Mouse (Mus musculus): ENCODE results near the gene Nfe2l2. TPM values are rescaled to one million over a fixed set of nuclear protein-coding genes. Genes with fewer than 3 reads are reported as not detected.
A peak's percentile ranks its signal among the peaks of the same experiment; 100 is the strongest.

Nfe2l2 gene
- polyA plus RNA-seq, 1 experiment from 2014 or later: 58.3 TPM

DNA sequence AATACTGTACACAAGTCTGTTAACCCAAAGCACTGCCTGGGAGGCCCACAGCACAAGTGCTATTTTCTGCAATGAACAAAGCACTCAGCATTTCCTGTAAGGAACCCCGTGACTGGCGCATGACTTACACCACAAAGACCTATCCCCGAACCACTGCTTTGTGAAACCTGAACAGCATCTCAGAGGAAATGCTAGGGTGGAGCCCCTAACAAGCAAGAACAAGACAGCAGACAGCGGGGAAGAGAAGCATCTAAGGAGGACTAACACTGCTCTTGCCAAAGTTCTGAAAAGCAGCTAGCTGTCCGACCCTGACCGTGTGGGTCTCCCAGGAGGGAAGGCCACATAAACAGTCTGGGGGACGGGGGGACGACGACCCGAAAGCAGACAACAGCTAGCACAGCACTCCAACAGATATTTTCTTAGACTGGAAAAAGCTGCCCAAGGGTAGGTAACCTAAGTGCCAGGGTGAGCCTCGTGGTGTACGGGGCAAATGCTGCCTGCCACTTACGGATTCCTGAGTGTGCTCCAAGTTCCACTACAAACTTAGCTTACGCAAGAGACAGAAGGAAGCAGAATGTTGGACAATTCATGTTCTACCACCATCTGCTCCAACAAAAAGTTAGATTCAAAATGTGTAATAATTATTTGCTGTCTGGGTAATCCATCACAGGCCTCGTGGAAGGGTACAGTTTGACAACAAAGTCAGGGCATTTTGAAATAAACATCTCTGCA, 21.3 kb downstream of the Nfe2l2 start:
- peaks cover 10% of the 10 kb centered on the region for H3K36me3 ChIP-seq (ENCODE audit: control insufficient read depth, insufficient read depth)
- H3K9ac ChIP-seq (ENCODE audit: low read length): peak overlapping the region; percentile 65
- peaks cover 61% of the 10 kb centered on the region for H3K4me1 ChIP-seq (ENCODE audit: control insufficient read depth, insufficient read depth, low read length)
- no peaks in the 10 kb centered on the region for H3K27me3 ChIP-seq (ENCODE audit: control insufficient read depth, insufficient read depth, low read length)
- H3K9me3 ChIP-seq (replicated peaks; ENCODE audit: control insufficient read depth, low read length): no peaks in the 10 kb centered on the region
- H3K4me2 ChIP-seq (ENCODE audit: low read depth, low read length): peak overlapping the region; percentile 39
- peak overlapping the region; percentile 92 for H3K27ac ChIP-seq (ENCODE audit: low read length)
- peak; percentile 72 for ATAC-seq (replicated peaks; ENCODE audit: extremely low read depth, insufficient read depth, low FRiP score)
- 0 out of 2 replicates have a peak overlapping the region, but pooled peaks have one; percentile 7 for H3K4me3 ChIP-seq (ENCODE audit: low read length)
- 30% methylated on average over 15 of the region's 15 CpGs for WGBS

DNA sequence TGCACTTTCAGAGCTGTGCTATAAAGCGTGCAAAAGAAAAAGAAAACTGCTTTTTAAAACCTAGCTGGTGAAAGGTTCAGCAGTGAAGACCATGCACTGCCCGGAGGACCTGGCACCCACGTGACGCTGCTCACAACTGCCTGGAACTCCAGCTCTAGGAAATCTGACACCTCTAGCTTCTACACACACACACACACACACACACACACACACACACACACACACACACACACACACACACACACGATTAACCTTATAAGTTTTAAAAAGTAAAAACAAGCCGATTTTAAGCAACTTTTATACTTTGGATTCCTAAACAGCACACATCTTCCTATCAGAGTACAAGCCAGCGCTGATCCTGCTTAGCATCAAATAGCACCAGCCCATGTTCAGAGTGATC, 23.0 kb downstream of the Nfe2l2 start:
- Histone ChIP-seq H3K27me3 (ENCODE audit: control insufficient read depth, insufficient read depth, low read length) (no peaks in the 10 kb centered on the region), H3K9me3 (replicated peaks; ENCODE audit: control insufficient read depth, low read length) (no peaks in the 10 kb centered on the region), H3K4me2 (ENCODE audit: low read depth, low read length) (peak overlapping the region; percentile 50), H3K4me1 (ENCODE audit: control insufficient read depth, insufficient read depth, low read length) (peaks cover 50% of the 10 kb centered on the region), H3K27ac (ENCODE audit: low read length) (peak overlapping the region; percentile 89), H3K9ac (ENCODE audit: low read length) (peak overlapping the region; percentile 59), H3K4me3 (ENCODE audit: low read length) (0 out of 2 replicates have a peak overlapping the region, but pooled peaks have one; percentile 4), H3K36me3 (ENCODE audit: control insufficient read depth, insufficient read depth) (peaks cover 19% of the 10 kb centered on the region)
- 27% methylated on average over 7 of the region's 7 CpGs for WGBS
- ATAC-seq (replicated peaks; ENCODE audit: extremely low read depth, insufficient read depth, low FRiP score): no peak; the same call in 1 of the 2 replicates

DNA sequence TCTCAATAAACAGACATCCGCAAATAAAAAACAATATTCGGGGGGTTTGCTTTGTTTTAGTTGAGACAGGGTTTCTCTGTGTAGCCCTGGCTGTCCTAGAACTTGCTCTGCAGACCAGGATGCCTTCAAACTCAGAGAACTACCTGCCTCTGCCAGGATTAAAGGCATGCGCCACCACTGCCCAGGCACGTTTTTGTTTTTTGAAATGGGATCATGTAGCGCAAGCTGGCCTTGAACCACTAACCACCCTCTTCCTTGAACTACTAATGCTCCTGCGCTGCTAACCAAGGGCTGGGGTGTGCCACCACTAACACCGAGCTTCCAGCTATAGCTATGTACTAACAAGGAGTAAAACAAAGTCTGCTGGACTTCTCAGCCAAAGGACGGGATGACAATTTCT, 24.5 kb downstream of the Nfe2l2 start:
- WGBS: 91% methylated on average over 8 of the region's 8 CpGs
- peaks cover 27% of the 10 kb centered on the region for H3K36me3 ChIP-seq (ENCODE audit: control insufficient read depth, insufficient read depth)
- no peak overlapping the region for H3K4me3 ChIP-seq (ENCODE audit: low read length)
- H3K9ac ChIP-seq (ENCODE audit: low read length): no peak overlapping the region
- H3K27me3 ChIP-seq (ENCODE audit: control insufficient read depth, insufficient read depth, low read length): no peaks in the 10 kb centered on the region
- H3K27ac ChIP-seq (ENCODE audit: low read length): no peak overlapping the region
- H3K4me2 ChIP-seq (ENCODE audit: low read depth, low read length): no peak overlapping the region
- no peaks in the 10 kb centered on the region for H3K9me3 ChIP-seq (replicated peaks; ENCODE audit: control insufficient read depth, low read length)
- peaks cover 38% of the 10 kb centered on the region for H3K4me1 ChIP-seq (ENCODE audit: control insufficient read depth, insufficient read depth, low read length)
- ATAC-seq (replicated peaks; ENCODE audit: extremely low read depth, insufficient read depth, low FRiP score): no peak

- H3K4me3 ChIP-seq (ENCODE audit: low read length): no peak overlapping the region
- peak; percentile 80 for ATAC-seq (replicated peaks; ENCODE audit: extremely low read depth, insufficient read depth, low FRiP score)
- H3K9me3 ChIP-seq (replicated peaks; ENCODE audit: control insufficient read depth, low read length): no peaks in the 10 kb centered on the region
- H3K9ac ChIP-seq (ENCODE audit: low read length): 0 out of 2 replicates have a peak overlapping the region, but pooled peaks have one; percentile 15
- peaks cover 29% of the 10 kb centered on the region for H3K36me3 ChIP-seq (ENCODE audit: control insufficient read depth, insufficient read depth)
- peaks cover 13% of the 10 kb centered on the region for H3K4me1 ChIP-seq (ENCODE audit: control insufficient read depth, insufficient read depth, low read length)
- peak overlapping the region; percentile 73 for H3K27ac ChIP-seq (ENCODE audit: low read length)
- WGBS: 52% methylated on average over 14 of the region's 14 CpGs
- H3K27me3 ChIP-seq (ENCODE audit: control insufficient read depth, insufficient read depth, low read length): no peaks in the 10 kb centered on the region
- no peak overlapping the region for H3K4me2 ChIP-seq (ENCODE audit: low read depth, low read length)
Observed at GRCm38 (mm10) chr2:75676567-75676966, 27.9 kb downstream of the Nfe2l2 start.

- 65% methylated on average over 3 of the region's 3 CpGs for WGBS
- no peak overlapping the region for H3K4me2 ChIP-seq (ENCODE audit: low read depth, low read length)
- H3K9ac ChIP-seq (ENCODE audit: low read length): no peak overlapping the region
- peaks cover 18% of the 10 kb centered on the region for H3K36me3 ChIP-seq (ENCODE audit: control insufficient read depth, insufficient read depth)
- no peak for ATAC-seq (replicated peaks; ENCODE audit: extremely low read depth, insufficient read depth, low FRiP score)
- H3K4me1 ChIP-seq (ENCODE audit: control insufficient read depth, insufficient read depth, low read length): peaks cover 4% of the 10 kb centered on the region; the same call in 1 of the 2 replicates
- H3K27ac ChIP-seq (ENCODE audit: low read length): no peak overlapping the region
- H3K9me3 ChIP-seq (replicated peaks; ENCODE audit: control insufficient read depth, low read length): no peaks in the 10 kb centered on the region
- H3K4me3 ChIP-seq (ENCODE audit: low read length): no peak overlapping the region
- no peaks in the 10 kb centered on the region for H3K27me3 ChIP-seq (ENCODE audit: control insufficient read depth, insufficient read depth, low read length)
Observed at GRCm38 (mm10) chr2:75672561-75672960, 31.9 kb downstream of the Nfe2l2 start.

DNA sequence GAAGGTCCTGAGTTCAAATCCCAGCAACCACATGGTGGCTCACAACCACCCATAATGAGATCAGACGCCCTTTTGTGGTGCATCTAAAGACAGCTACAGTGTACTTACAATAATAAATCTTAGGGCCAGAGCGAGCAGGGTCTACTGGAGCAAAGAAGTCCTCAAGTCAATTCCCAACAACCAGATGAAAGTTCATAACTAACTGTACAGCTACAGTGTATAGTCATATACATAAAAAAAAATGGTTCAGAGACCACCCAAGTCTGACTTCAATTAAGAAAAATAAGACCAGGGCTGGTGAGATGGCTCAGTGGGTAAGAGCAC, 33.1 kb downstream of the Nfe2l2 start:
- Histone ChIP-seq H3K27ac (ENCODE audit: low read length) (no peak overlapping the region), H3K4me3 (ENCODE audit: low read length) (no peak overlapping the region), H3K9ac (ENCODE audit: low read length) (no peak overlapping the region), H3K4me2 (ENCODE audit: low read depth, low read length) (no peak overlapping the region), H3K4me1 (ENCODE audit: control insufficient read depth, insufficient read depth, low read length) (no peaks in the 10 kb centered on the region), H3K27me3 (ENCODE audit: control insufficient read depth, insufficient read depth, low read length) (no peaks in the 10 kb centered on the region), H3K36me3 (ENCODE audit: control insufficient read depth, insufficient read depth) (peaks cover 8% of the 10 kb centered on the region), H3K9me3 (replicated peaks; ENCODE audit: control insufficient read depth, low read length) (no peaks in the 10 kb centered on the region)
- 0 out of 2 replicates have a peak, but pooled peaks have one; percentile 25 for ATAC-seq (replicated peaks; ENCODE audit: extremely low read depth, insufficient read depth, low FRiP score)
- 83% methylated on average over 2 of the region's 2 CpGs for WGBS

- Histone ChIP-seq H3K9ac (ENCODE audit: low read length) (no peak overlapping the region), H3K4me1 (ENCODE audit: control insufficient read depth, insufficient read depth, low read length) (no peaks in the 10 kb centered on the region), H3K27ac (ENCODE audit: low read length) (no peak overlapping the region), H3K27me3 (ENCODE audit: control insufficient read depth, insufficient read depth, low read length) (no peaks in the 10 kb centered on the region), H3K36me3 (ENCODE audit: control insufficient read depth, insufficient read depth) (peaks cover 4% of the 10 kb centered on the region), H3K4me3 (ENCODE audit: low read length) (no peak overlapping the region), H3K4me2 (ENCODE audit: low read depth, low read length) (no peak overlapping the region), H3K9me3 (replicated peaks; ENCODE audit: control insufficient read depth, low read length) (no peaks in the 10 kb centered on the region)
- no peak for ATAC-seq (replicated peaks; ENCODE audit: extremely low read depth, insufficient read depth, low FRiP score)
- WGBS: 79% methylated on average over 6 of the region's 6 CpGs
Observed at GRCm38 (mm10) chr2:75670446-75671336, 33.8 kb downstream of the Nfe2l2 start.

- no peaks in the 10 kb centered on the region for H3K27me3 ChIP-seq (ENCODE audit: control insufficient read depth, insufficient read depth, low read length)
- no peaks in the 10 kb centered on the region for H3K4me1 ChIP-seq (ENCODE audit: control insufficient read depth, insufficient read depth, low read length)
- no peak for ATAC-seq (replicated peaks; ENCODE audit: extremely low read depth, insufficient read depth, low FRiP score)
- no peak overlapping the region for H3K9ac ChIP-seq (ENCODE audit: low read length)
- H3K4me2 ChIP-seq (ENCODE audit: low read depth, low read length): no peak overlapping the region
- H3K4me3 ChIP-seq (ENCODE audit: low read length): no peak overlapping the region
- 46% methylated on average over 14 of the region's 14 CpGs for WGBS
- H3K36me3 ChIP-seq (ENCODE audit: control insufficient read depth, insufficient read depth): peaks cover 2% of the 10 kb centered on the region; the same call in 1 of the 2 replicates
- no peaks in the 10 kb centered on the region for H3K9me3 ChIP-seq (replicated peaks; ENCODE audit: control insufficient read depth, low read length)
- no peak overlapping the region for H3K27ac ChIP-seq (ENCODE audit: low read length)
Observed at GRCm38 (mm10) chr2:75669491-75670445, 34.7 kb downstream of the Nfe2l2 start.

Measured in heart, embryonic 16.5 days (tissue).